16 mouse cellular contexts compared by ENCODE assay signal in genomic region chr4:138777417-138778407, GRCm38 (mm10). TPM values are rescaled to one million over a fixed set of nuclear protein-coding genes. Genes with fewer than 3 reads are reported as not detected.
DNase-seq lines count a peak whose midpoint lies in the region; ATAC-seq and TF ChIP-seq lines count a peak whose summit lies in the region.
"Had no signal": no experiment of that assay in that cellular context is flagged by ENCODE, and none has a peak within 500 bp of the region (broad histone marks: within the 10 kb centered on the region; RNA-seq: fewer than 3 reads in every experiment).

No protein-coding gene starts in this region.

- H3K36me3 ChIP-seq in forebrain, postnatal 0 days (ENCODE audit: insufficient read depth): no peaks in the 10 kb centered on the region
- no peaks in the 10 kb centered on the region for H3K36me3 ChIP-seq in forebrain, embryonic 10.5 days (replicated peaks)
- no peaks in the 10 kb centered on the region for H3K36me3 ChIP-seq in embryonic facial prominence, embryonic 12.5 days
- no peaks in the 10 kb centered on the region for H3K36me3 ChIP-seq in limb, embryonic 10.5 days
- no peaks in the 10 kb centered on the region for H3K36me3 ChIP-seq in heart, embryonic 11.5 days (ENCODE audit: control insufficient read depth, insufficient read depth, low read length)
- H3K36me3 ChIP-seq: stomach, embryonic 15.5 days had no signal

- peak; percentile 45 for DNase-seq in forebrain, postnatal 0 days
- DNase-seq in forebrain, embryonic 10.5 days (ENCODE audit: extremely low spot score, low spot score): no peak
- peak; percentile 83 for DNase-seq in MN1 (ENCODE audit: low spot score)
- no peak for DNase-seq in limb, embryonic 10.5 days (ENCODE audit: low spot score)
- no peak for DNase-seq in layer of hippocampus, adult 9-11 months
- DNase-seq: cerebellum, postnatal 36 days; lung, adult 2 months had no signal

- no peaks in the 10 kb centered on the region for H3K4me1 ChIP-seq in forebrain, postnatal 0 days (ENCODE audit: insufficient read depth)
- peaks cover 10% of the 10 kb centered on the region for H3K4me1 ChIP-seq in forebrain, embryonic 10.5 days
- H3K4me1 ChIP-seq in embryonic facial prominence, embryonic 12.5 days: peaks cover 6% of the 10 kb centered on the region
- peaks cover 7% of the 10 kb centered on the region for H3K4me1 ChIP-seq in limb, embryonic 10.5 days
- H3K4me1 ChIP-seq in heart, embryonic 11.5 days (ENCODE audit: control insufficient read depth, insufficient read depth, low read length): no peaks in the 10 kb centered on the region
- H3K4me1 ChIP-seq: megakaryocyte, embryonic 14.5 days had no signal

- H3K27ac ChIP-seq in forebrain, postnatal 0 days (ENCODE audit: low read depth, low read length): no peak overlapping the region
- no peak overlapping the region for H3K27ac ChIP-seq in forebrain, embryonic 10.5 days
- no peak overlapping the region for H3K27ac ChIP-seq in embryonic facial prominence, embryonic 12.5 days
- peak overlapping the region; percentile 36; the same call in 1 of the 2 replicates for H3K27ac ChIP-seq in limb, embryonic 10.5 days
- no peak overlapping the region for H3K27ac ChIP-seq in heart, embryonic 11.5 days (ENCODE audit: low read depth, low read length)
- H3K27ac ChIP-seq: kidney, postnatal 0 days; left cerebral cortex, adult 2 months; stomach, embryonic 15.5 days had no signal

- ATAC-seq in forebrain, postnatal 0 days: peak; percentile 48
- no peak for ATAC-seq in embryonic facial prominence, embryonic 12.5 days (ENCODE audit: insufficient number of reproducible peaks, insufficient read depth, low FRiP score, low TSS enrichment)
- no peak for ATAC-seq in heart, embryonic 11.5 days (replicated peaks; ENCODE audit: insufficient number of reproducible peaks, low FRiP score, low TSS enrichment)
- ATAC-seq in megakaryocyte, adult 5-6 weeks (ENCODE audit: poor library complexity, severe bottlenecking): no peak
- ATAC-seq: activated CD4-positive, CD25-positive, alpha-beta regulatory T cell, adult 4 months had no signal

- 44% methylated on average over 20 of the region's 20 CpGs for WGBS in forebrain, postnatal 0 days
- 57% methylated on average over 20 of the region's 20 CpGs for WGBS in forebrain, embryonic 10.5 days
- 35% methylated on average over 20 of the region's 20 CpGs for WGBS in embryonic facial prominence, embryonic 12.5 days
- 45% methylated on average over 20 of the region's 20 CpGs for WGBS in limb, embryonic 10.5 days
- WGBS in heart, embryonic 11.5 days (ENCODE audit: insufficient replicate concordance): 38% methylated on average over 20 of the region's 20 CpGs

- no peak overlapping the region for H3K9ac ChIP-seq in forebrain, postnatal 0 days
- no peak overlapping the region for H3K9ac ChIP-seq in embryonic facial prominence, embryonic 12.5 days
- no peak overlapping the region for H3K9ac ChIP-seq in heart, embryonic 11.5 days (ENCODE audit: low read depth, low read length)
- H3K9ac ChIP-seq: stomach, embryonic 15.5 days had no signal

- H3K9me3 ChIP-seq in forebrain, postnatal 0 days (ENCODE audit: low read length): no peaks in the 10 kb centered on the region
- H3K9me3 ChIP-seq in forebrain, embryonic 10.5 days: no peaks in the 10 kb centered on the region
- H3K9me3 ChIP-seq in embryonic facial prominence, embryonic 12.5 days: no peaks in the 10 kb centered on the region
- no peaks in the 10 kb centered on the region for H3K9me3 ChIP-seq in limb, embryonic 10.5 days (replicated peaks)
- H3K9me3 ChIP-seq in heart, embryonic 11.5 days (replicated peaks; ENCODE audit: control insufficient read depth, low read length): no peaks in the 10 kb centered on the region
- H3K9me3 ChIP-seq: megakaryocyte, embryonic 14.5 days; stomach, embryonic 15.5 days had no signal

- no peak overlapping the region for H3K4me2 ChIP-seq in forebrain, postnatal 0 days (ENCODE audit: low read depth)
- H3K4me2 ChIP-seq in embryonic facial prominence, embryonic 12.5 days (replicated peaks): 0 out of 2 replicates have a peak overlapping the region, but pooled peaks have one; percentile 4
- no peak overlapping the region for H3K4me2 ChIP-seq in heart, embryonic 11.5 days
- H3K4me2 ChIP-seq: stomach, embryonic 15.5 days had no signal

- no peaks in the 10 kb centered on the region for H3K27me3 ChIP-seq in forebrain, postnatal 0 days (ENCODE audit: insufficient read depth, low read length)
- no peaks in the 10 kb centered on the region for H3K27me3 ChIP-seq in forebrain, embryonic 10.5 days (ENCODE audit: poor library complexity, severe bottlenecking)
- H3K27me3 ChIP-seq in embryonic facial prominence, embryonic 12.5 days: 0 out of 2 replicates have a peak, but pooled peaks cover 2% of the 10 kb centered on the region
- H3K27me3 ChIP-seq in limb, embryonic 10.5 days (ENCODE audit: low read depth, poor library complexity, severe bottlenecking): peaks cover 12% of the 10 kb centered on the region; the same call in 1 of the 2 replicates
- peaks cover 5% of the 10 kb centered on the region; the same call in 1 of the 2 replicates for H3K27me3 ChIP-seq in heart, embryonic 11.5 days (ENCODE audit: control insufficient read depth, insufficient read depth, low read length)
- H3K27me3 ChIP-seq: stomach, embryonic 15.5 days had no signal

- TF ChIP-seq CTCF in forebrain, postnatal 0 days (IDR thresholded peaks at IDR 0.05; ENCODE audit: low read depth): no peak

- H3K4me3 ChIP-seq in forebrain, postnatal 0 days (ENCODE audit: low read depth, low read length): no peak overlapping the region
- H3K4me3 ChIP-seq in forebrain, embryonic 10.5 days: no peak overlapping the region
- no peak overlapping the region for H3K4me3 ChIP-seq in embryonic facial prominence, embryonic 12.5 days
- H3K4me3 ChIP-seq in limb, embryonic 10.5 days: no peak overlapping the region
- no peak overlapping the region for H3K4me3 ChIP-seq in heart, embryonic 11.5 days (ENCODE audit: low read depth, low read length)
- H3K4me3 ChIP-seq: left cerebral cortex, adult 2 months; megakaryocyte, embryonic 14.5 days; stomach, embryonic 15.5 days had no signal

RNA-seq across cellular contexts. Expression of gene Pla2g2d, which starts 2.2 kb away (rescaled TPM):
- 0.38 TPM in 1 of 2 replicates, not detected in the other for total RNA-seq in forebrain, postnatal 0 days (2014; rRNA removed)
- 0.23 TPM in 1 of 2 replicates, not detected in the other for polyA plus RNA-seq in forebrain, postnatal 0 days (2015; fragmentation: Nextera tagmentation; extraction: Ambion mirVana)
- 0.15 TPM in 1 of 2 replicates, not detected in the other for polyA plus RNA-seq in forebrain, embryonic 10.5 days (2016; fragmentation: Nextera tagmentation; extraction: Ambion mirVana)
- polyA plus RNA-seq in embryonic facial prominence, embryonic 12.5 days (2016; fragmentation: Nextera tagmentation; extraction: Ambion mirVana): 0.13 and 0.32 TPM in 2 replicates
- not detected in 2 replicates for polyA plus RNA-seq in limb, embryonic 10.5 days (2016; fragmentation: Nextera tagmentation; extraction: Ambion mirVana)
- polyA plus RNA-seq in heart, embryonic 11.5 days (2014; fragmentation: Nextera tagmentation; extraction: Ambion mirVana): not detected in 2 replicates
- not detected in 2 replicates for total RNA-seq in megakaryocyte, adult 5-6 weeks (2015)
- total RNA-seq in megakaryocyte, adult 5-6 weeks (2017): not detected in 2 replicates

RNA-seq across cellular contexts. Expression of gene Pla2g2f, which starts 20.3 kb away (rescaled TPM):
- total RNA-seq in forebrain, postnatal 0 days (2014; rRNA removed): 0.23 TPM in 1 of 2 replicates, not detected in the other
- polyA plus RNA-seq in forebrain, postnatal 0 days (2015; fragmentation: Nextera tagmentation; extraction: Ambion mirVana): not detected in 2 replicates
- polyA plus RNA-seq in forebrain, embryonic 10.5 days (2016; fragmentation: Nextera tagmentation; extraction: Ambion mirVana): not detected in 2 replicates
- not detected in 2 replicates for polyA plus RNA-seq in embryonic facial prominence, embryonic 12.5 days (2016; fragmentation: Nextera tagmentation; extraction: Ambion mirVana)
- 0.09 TPM in 1 of 2 replicates, not detected in the other for polyA plus RNA-seq in limb, embryonic 10.5 days (2016; fragmentation: Nextera tagmentation; extraction: Ambion mirVana)
- polyA plus RNA-seq in heart, embryonic 11.5 days (2014; fragmentation: Nextera tagmentation; extraction: Ambion mirVana): not detected in 2 replicates
- total RNA-seq in megakaryocyte, adult 5-6 weeks (2015): not detected in 2 replicates
- total RNA-seq in megakaryocyte, adult 5-6 weeks (2017): not detected in 2 replicates
- total RNA-seq: left cerebral cortex, adult 2 months had no signal
- polyA plus RNA-seq: activated CD4-positive, CD25-positive, alpha-beta regulatory T cell, adult 4 months; kidney, postnatal 0 days had no signal

RNA-seq across cellular contexts. Expression of gene Ubxn10, which starts 40.7 kb away (rescaled TPM):
- total RNA-seq in forebrain, postnatal 0 days (2014; rRNA removed): 4.0 and 5.6 TPM in 2 replicates
- polyA plus RNA-seq in forebrain, postnatal 0 days (2015; fragmentation: Nextera tagmentation; extraction: Ambion mirVana): 2.4 and 3.5 TPM in 2 replicates
- 1.0 and 1.4 TPM in 2 replicates for polyA plus RNA-seq in forebrain, embryonic 10.5 days (2016; fragmentation: Nextera tagmentation; extraction: Ambion mirVana)
- 0.78 and 1.0 TPM in 2 replicates for polyA plus RNA-seq in embryonic facial prominence, embryonic 12.5 days (2016; fragmentation: Nextera tagmentation; extraction: Ambion mirVana)
- 1.2 and 1.3 TPM in 2 replicates for polyA plus RNA-seq in limb, embryonic 10.5 days (2016; fragmentation: Nextera tagmentation; extraction: Ambion mirVana)
- 1.2 and 1.3 TPM in 2 replicates for polyA plus RNA-seq in heart, embryonic 11.5 days (2014; fragmentation: Nextera tagmentation; extraction: Ambion mirVana)
- not detected in 2 replicates for total RNA-seq in megakaryocyte, adult 5-6 weeks (2015)
- not detected in 2 replicates for total RNA-seq in megakaryocyte, adult 5-6 weeks (2017)
- polyA plus RNA-seq: activated CD4-positive, CD25-positive, alpha-beta regulatory T cell, adult 4 months had no signal

RNA-seq across cellular contexts. Expression of gene Pla2g2c, which starts 53.1 kb away (rescaled TPM):
- total RNA-seq in forebrain, postnatal 0 days (2014; rRNA removed): 0.24 and 0.77 TPM in 2 replicates
- 0.28 and 0.42 TPM in 2 replicates for polyA plus RNA-seq in forebrain, postnatal 0 days (2015; fragmentation: Nextera tagmentation; extraction: Ambion mirVana)
- 0.33 and 0.57 TPM in 2 replicates for polyA plus RNA-seq in forebrain, embryonic 10.5 days (2016; fragmentation: Nextera tagmentation; extraction: Ambion mirVana)
- polyA plus RNA-seq in embryonic facial prominence, embryonic 12.5 days (2016; fragmentation: Nextera tagmentation; extraction: Ambion mirVana): 0.41 and 0.53 TPM in 2 replicates
- 0.64 and 0.80 TPM in 2 replicates for polyA plus RNA-seq in limb, embryonic 10.5 days (2016; fragmentation: Nextera tagmentation; extraction: Ambion mirVana)
- 0.31 and 0.52 TPM in 2 replicates for polyA plus RNA-seq in heart, embryonic 11.5 days (2014; fragmentation: Nextera tagmentation; extraction: Ambion mirVana)
- not detected in 2 replicates for total RNA-seq in megakaryocyte, adult 5-6 weeks (2015)
- not detected in 2 replicates for total RNA-seq in megakaryocyte, adult 5-6 weeks (2017)
- total RNA-seq: gastrocnemius, adult 8-10 months; left cerebral cortex, adult 2 months had no signal
- polyA plus RNA-seq: activated CD4-positive, CD25-positive, alpha-beta regulatory T cell, adult 4 months had no signal

Comparison
In these comparisons a context has a peak if more than half of its experiments do, and no peak if none do; other contexts are left out.
1. DNase-seq: peak in forebrain, postnatal 0 days (single experiment) and MN1 (single experiment); none in forebrain, embryonic 10.5 days (single experiment), limb, embryonic 10.5 days (single experiment) and layer of hippocampus, adult 9-11 months (single experiment).